Mouse (Mus musculus): ENCODE measurements around the gene Bex3. TPM values are rescaled to one million over a fixed set of nuclear protein-coding genes. Genes with fewer than 3 reads are reported as not detected.

Gene Bex3
- polyA plus RNA-seq (2014; fragmentation: Illumina TruSeq; extraction: RNeasy Lipid Tissue Mini Kit (QIAGEN cat#74804); ENCODE audit: low replicate concordance): 2.7 TPM

DNA sequence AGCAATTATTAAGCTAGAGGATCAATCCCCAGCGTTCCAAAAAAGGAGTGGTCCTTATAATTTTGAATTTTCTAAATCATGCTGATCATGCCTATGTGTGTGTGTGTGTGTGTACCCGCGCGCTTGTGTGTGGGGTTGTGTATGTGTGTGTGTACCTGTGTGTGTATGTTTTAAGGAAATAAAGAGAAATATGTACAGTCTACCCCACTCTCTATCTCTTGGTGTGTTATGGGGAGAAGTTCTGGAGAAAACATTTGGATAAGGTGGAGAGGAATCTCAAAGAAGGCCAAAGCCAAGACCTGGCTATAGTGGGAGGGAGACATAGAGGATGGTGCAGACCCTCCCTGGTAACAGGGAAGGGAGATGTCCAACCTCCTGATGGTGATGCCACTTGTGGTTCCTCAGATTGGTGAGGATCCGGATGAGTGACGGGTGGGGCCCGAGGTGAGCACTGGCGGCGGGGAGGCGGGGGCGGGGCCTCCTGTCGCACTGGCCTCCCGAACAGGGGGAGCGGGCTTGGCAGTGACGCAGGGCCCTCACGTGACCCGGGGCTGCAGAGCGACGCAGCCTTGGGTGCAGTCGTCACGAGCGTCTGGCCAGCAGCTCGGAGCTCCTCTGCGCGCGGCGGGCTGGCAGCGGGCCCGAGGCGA, at the start of gene Bex3:
Bex3 (plus strand) TSS at position 511 of the 650 bp plus-strand sequence.

DNA sequence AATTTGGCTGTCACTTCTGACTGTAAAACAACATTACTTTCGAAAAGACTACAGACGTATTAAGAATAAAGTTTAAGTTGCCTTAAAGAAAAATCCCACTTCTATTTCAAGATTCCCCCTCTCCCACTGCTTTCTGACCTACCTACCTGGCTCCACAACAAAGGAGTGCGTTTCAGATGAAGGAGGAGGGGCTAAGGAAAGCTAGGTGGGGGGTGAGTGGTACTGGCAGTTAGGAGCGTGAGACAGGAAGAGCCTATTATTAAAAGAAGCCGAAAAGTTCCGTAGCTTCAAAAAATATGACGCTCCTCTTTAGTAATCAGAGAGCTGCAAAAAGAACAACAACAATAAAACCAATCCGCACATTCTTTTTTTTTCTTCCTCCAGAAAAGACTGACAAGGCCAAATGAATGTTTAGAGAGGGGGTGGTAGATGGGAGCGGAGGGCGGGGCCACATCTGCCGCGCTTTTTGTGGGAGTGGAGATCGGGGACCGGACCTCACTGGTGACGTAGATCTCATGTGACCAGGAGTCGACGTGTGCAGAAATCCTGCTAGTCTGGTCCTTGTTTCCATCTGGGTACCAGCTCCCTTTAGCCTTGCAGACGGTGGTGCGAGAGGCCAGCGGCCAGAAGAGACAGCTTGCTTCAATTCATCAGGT, 25.4 kb upstream of the Bex3 start, which contains the start of gene Tceal9:
Tceal9 (plus strand) TSS at position 506 of the 656 bp plus-strand sequence.

Other genes with a start within 250 kb of the Bex3 start
- 1.0 TPM for gene Arxes1, start 236.9 kb upstream of the Bex3 start, polyA plus RNA-seq (2014; fragmentation: Illumina TruSeq; extraction: RNeasy Lipid Tissue Mini Kit (QIAGEN cat#74804); ENCODE audit: low replicate concordance)
- gene Bex2, start 202.0 kb upstream of the Bex3 start, polyA plus RNA-seq (2014; fragmentation: Illumina TruSeq; extraction: RNeasy Lipid Tissue Mini Kit (QIAGEN cat#74804); ENCODE audit: low replicate concordance): 1.9 TPM
- not detected for gene Nxf3, start 185.0 kb upstream of the Bex3 start, polyA plus RNA-seq (2014; fragmentation: Illumina TruSeq; extraction: RNeasy Lipid Tissue Mini Kit (QIAGEN cat#74804); ENCODE audit: low replicate concordance)
- not detected for gene Bex4, start 131.3 kb upstream of the Bex3 start, polyA plus RNA-seq (2014; fragmentation: Illumina TruSeq; extraction: RNeasy Lipid Tissue Mini Kit (QIAGEN cat#74804); ENCODE audit: low replicate concordance)
- gene Tceal8, start 97.9 kb upstream of the Bex3 start, polyA plus RNA-seq (2014; fragmentation: Illumina TruSeq; extraction: RNeasy Lipid Tissue Mini Kit (QIAGEN cat#74804); ENCODE audit: low replicate concordance): 21.4 TPM
- not detected for gene Tceal5, start 66.4 kb upstream of the Bex3 start, polyA plus RNA-seq (2014; fragmentation: Illumina TruSeq; extraction: RNeasy Lipid Tissue Mini Kit (QIAGEN cat#74804); ENCODE audit: low replicate concordance)
- not detected for gene Tceal7, start 55.5 kb upstream of the Bex3 start, polyA plus RNA-seq (2014; fragmentation: Illumina TruSeq; extraction: RNeasy Lipid Tissue Mini Kit (QIAGEN cat#74804); ENCODE audit: low replicate concordance)
- 0.74 TPM for gene Bex1, start 54.7 kb upstream of the Bex3 start, polyA plus RNA-seq (2014; fragmentation: Illumina TruSeq; extraction: RNeasy Lipid Tissue Mini Kit (QIAGEN cat#74804); ENCODE audit: low replicate concordance)
- 165 TPM for gene Tceal9, start 25.2 kb upstream of the Bex3 start, polyA plus RNA-seq (2014; fragmentation: Illumina TruSeq; extraction: RNeasy Lipid Tissue Mini Kit (QIAGEN cat#74804); ENCODE audit: low replicate concordance)
- not detected for gene Kir3dl1, start 247.7 kb downstream of the Bex3 start, polyA plus RNA-seq (2014; fragmentation: Illumina TruSeq; extraction: RNeasy Lipid Tissue Mini Kit (QIAGEN cat#74804); ENCODE audit: low replicate concordance)

Measured in small intestine, adult 10 weeks (tissue).